Mouse (Mus musculus): ENCODE data around the gene Atp1b3.
"Not testable (repeated sequence)": the region's sequence is repeated elsewhere in the genome, so short reads cannot be mapped to it uniquely, and the experiment has no call there.

Gene Atp1b3

GRCm38 (mm10) chr9:96363581-96364140 is 581 bp downstream of the Atp1b3 start:
- peak; percentile 64 to 72 for DNase-seq (ENCODE audit: low spot score in 2 of 2)

GRCm38 (mm10) chr9:96360056-96360455 is 4.2 kb downstream of the Atp1b3 start:
- no peak for DNase-seq (ENCODE audit: low spot score in 2 of 2)

GRCm38 (mm10) chr9:96353799-96354198 is 10.4 kb downstream of the Atp1b3 start:
- no peak for DNase-seq (ENCODE audit: low spot score in 2 of 2)

- no peak for DNase-seq (ENCODE audit: low spot score in 2 of 2)
Observed at GRCm38 (mm10) chr9:96353121-96353769, 11.0 kb downstream of the Atp1b3 start.

- DNase-seq (ENCODE audit: low spot score in 2 of 2): not testable (repeated sequence)
Observed at GRCm38 (mm10) chr9:96351771-96352170, 12.5 kb downstream of the Atp1b3 start.

GRCm38 (mm10) chr9:96350476-96350875 is 13.8 kb downstream of the Atp1b3 start:
- DNase-seq (ENCODE audit: low spot score in 2 of 2): no peak

GRCm38 (mm10) chr9:96350010-96350409 is 14.2 kb downstream of the Atp1b3 start:
- DNase-seq (ENCODE audit: low spot score in 2 of 2): peak; percentile 45 to 56

- no peak for DNase-seq (ENCODE audit: low spot score in 2 of 2)
Observed at GRCm38 (mm10) chr9:96348885-96349284, 15.4 kb downstream of the Atp1b3 start.

- no peak for DNase-seq (ENCODE audit: low spot score in 2 of 2)
Observed at GRCm38 (mm10) chr9:96345750-96346149, 18.5 kb downstream of the Atp1b3 start.

GRCm38 (mm10) chr9:96331146-96331545 is 33.1 kb downstream of the Atp1b3 start:
- no peak for DNase-seq (ENCODE audit: low spot score in 2 of 2)

- no peak for DNase-seq (ENCODE audit: low spot score in 2 of 2)
Observed at GRCm38 (mm10) chr9:96328226-96328625, 36.0 kb downstream of the Atp1b3 start.

- DNase-seq (ENCODE audit: low spot score in 2 of 2): peak; percentile 57 to 76
Observed at GRCm38 (mm10) chr9:96326496-96326923, 37.7 kb downstream of the Atp1b3 start.

- no peak for DNase-seq (ENCODE audit: low spot score in 2 of 2)
Observed at GRCm38 (mm10) chr9:96324502-96324901, 39.7 kb downstream of the Atp1b3 start.

GRCm38 (mm10) chr9:96322411-96323152 is 41.7 kb downstream of the Atp1b3 start:
- no peak for DNase-seq (ENCODE audit: low spot score in 2 of 2)

GRCm38 (mm10) chr9:96320551-96320980 is 43.7 kb downstream of the Atp1b3 start:
- no peak for DNase-seq (ENCODE audit: low spot score in 2 of 2)

- no peak for DNase-seq (ENCODE audit: low spot score in 2 of 2)
Observed at GRCm38 (mm10) chr9:96319333-96319732, 44.9 kb downstream of the Atp1b3 start.

GRCm38 (mm10) chr9:96312074-96312473 is 52.2 kb downstream of the Atp1b3 start:
- no peak for DNase-seq (ENCODE audit: low spot score in 2 of 2)

- DNase-seq (ENCODE audit: low spot score in 2 of 2): no peak
Observed at GRCm38 (mm10) chr9:96308816-96309215, 55.4 kb downstream of the Atp1b3 start.

- DNase-seq (ENCODE audit: low spot score in 2 of 2): no peak
Observed at GRCm38 (mm10) chr9:96299324-96300008, 64.8 kb downstream of the Atp1b3 start.

- no peak for DNase-seq (ENCODE audit: low spot score in 2 of 2)
Observed at GRCm38 (mm10) chr9:96292144-96292543, 72.1 kb downstream of the Atp1b3 start.

- DNase-seq (ENCODE audit: low spot score in 2 of 2): no peak
Observed at GRCm38 (mm10) chr9:96284916-96285315, 79.3 kb downstream of the Atp1b3 start.
